In the genomic region with DNA sequence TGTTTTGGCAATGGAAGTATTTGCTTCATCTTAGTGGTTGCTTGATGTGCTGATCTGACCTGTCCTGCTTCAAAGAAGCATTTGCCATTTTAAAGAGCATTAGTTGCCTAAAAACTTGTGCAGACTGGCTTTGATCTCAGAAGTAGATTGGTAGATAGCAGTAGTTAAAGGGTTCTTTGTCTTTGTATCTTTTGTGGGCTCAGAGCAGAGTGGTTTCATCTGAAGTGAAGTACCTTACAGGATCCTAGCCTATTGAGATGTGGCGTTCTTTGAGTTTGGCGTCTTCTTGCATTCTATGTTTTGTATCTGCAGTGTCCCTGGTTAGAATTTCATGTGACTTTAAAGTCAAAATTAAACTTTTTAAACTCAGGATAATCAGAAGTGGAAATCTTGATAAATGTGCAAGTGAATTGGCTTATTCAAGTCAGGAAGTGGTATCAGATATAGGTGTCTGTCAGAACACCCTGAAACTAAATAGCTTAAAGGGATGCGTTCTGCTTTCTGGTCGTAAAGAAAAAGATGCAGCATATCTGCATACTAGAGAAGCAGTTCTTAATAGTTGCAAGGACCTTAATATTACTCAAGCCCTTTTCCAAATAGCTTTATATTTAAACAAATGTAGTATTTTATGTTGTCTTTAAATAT, we compare ENCODE assay signal across 27 mouse cellular contexts. TPM values are rescaled to one million over a fixed set of nuclear protein-coding genes. Genes with fewer than 3 reads are reported as not detected.
"Had no signal": no experiment of that assay in that cellular context is flagged by ENCODE, and none has a peak within 500 bp of the region (broad histone marks: within the 10 kb centered on the region; RNA-seq: fewer than 3 reads in every experiment).

No protein-coding gene starts in this region.

- H3K9ac ChIP-seq: kidney, embryonic 15.5 days; liver, embryonic 13.5 days; midbrain, embryonic 12.5 days; midbrain, embryonic 15.5 days; neural tube, embryonic 13.5 days had no signal

- H3K27me3 ChIP-seq: kidney, embryonic 15.5 days; liver, embryonic 13.5 days; midbrain, embryonic 12.5 days; midbrain, embryonic 15.5 days; neural tube, embryonic 13.5 days had no signal

- H3K4me2 ChIP-seq: kidney, embryonic 15.5 days; liver, embryonic 13.5 days; midbrain, embryonic 12.5 days; midbrain, embryonic 15.5 days; neural tube, embryonic 13.5 days had no signal

- DNase-seq: kidney, adult 8-10 months; kidney, postnatal 10 days; kidney, postnatal 36 days; layer of hippocampus, postnatal 36 days; liver, embryonic 13.5 days; lung, adult 2 months; right cerebral cortex, postnatal 4 days; thymus, postnatal 25 days had no signal

- H3K4me1 ChIP-seq: kidney, embryonic 15.5 days; liver, embryonic 13.5 days; midbrain, embryonic 12.5 days; midbrain, embryonic 15.5 days; neural tube, embryonic 13.5 days had no signal

- H3K4me3 ChIP-seq: kidney, embryonic 15.5 days; left cerebral cortex, adult 2 months; liver, embryonic 13.5 days; midbrain, embryonic 12.5 days; midbrain, embryonic 15.5 days; neural tube, embryonic 13.5 days had no signal

- ATAC-seq: midbrain, embryonic 15.5 days had no signal

- H3K27ac ChIP-seq: kidney, embryonic 15.5 days; left cerebral cortex, adult 2 months; liver, embryonic 13.5 days; macrophage; midbrain, embryonic 12.5 days; midbrain, embryonic 15.5 days; neural tube, embryonic 13.5 days; stomach, postnatal 0 days had no signal

- H3K9me3 ChIP-seq: kidney, embryonic 15.5 days; liver, embryonic 13.5 days; midbrain, embryonic 12.5 days; midbrain, embryonic 15.5 days; neural tube, embryonic 13.5 days had no signal

RNA-seq across cellular contexts. Expression of a gene that starts 27.2 kb away (rescaled TPM):
- total RNA-seq: layer of hippocampus, adult 8-10 months; layer of hippocampus, postnatal 10 days; layer of hippocampus, postnatal 36 days; left cerebral cortex, adult 2 months; left cerebral cortex, postnatal 10 days; left cerebral cortex, postnatal 36 days; megakaryocyte, adult 5-6 weeks had no signal
- polyA plus RNA-seq: kidney, embryonic 15.5 days; limb, embryonic 11.5 days; limb, embryonic 14.5 days; liver, adult 2 months; liver, embryonic 13.5 days; liver, embryonic 16.5 days; lung, adult 2 months; lung, embryonic 16.5 days; macrophage; midbrain, embryonic 12.5 days; midbrain, embryonic 15.5 days; neural tube, embryonic 13.5 days; stomach, embryonic 14.5 days; stomach, postnatal 0 days; thymus, postnatal 0 days had no signal
